Mouse (Mus musculus): ENCODE data around the gene Uroc1. TPM values are rescaled to one million over a fixed set of nuclear protein-coding genes. Genes with fewer than 3 reads are reported as not detected.

Gene Uroc1
- not detected in 4 replicates for total RNA-seq (2023)

DNA sequence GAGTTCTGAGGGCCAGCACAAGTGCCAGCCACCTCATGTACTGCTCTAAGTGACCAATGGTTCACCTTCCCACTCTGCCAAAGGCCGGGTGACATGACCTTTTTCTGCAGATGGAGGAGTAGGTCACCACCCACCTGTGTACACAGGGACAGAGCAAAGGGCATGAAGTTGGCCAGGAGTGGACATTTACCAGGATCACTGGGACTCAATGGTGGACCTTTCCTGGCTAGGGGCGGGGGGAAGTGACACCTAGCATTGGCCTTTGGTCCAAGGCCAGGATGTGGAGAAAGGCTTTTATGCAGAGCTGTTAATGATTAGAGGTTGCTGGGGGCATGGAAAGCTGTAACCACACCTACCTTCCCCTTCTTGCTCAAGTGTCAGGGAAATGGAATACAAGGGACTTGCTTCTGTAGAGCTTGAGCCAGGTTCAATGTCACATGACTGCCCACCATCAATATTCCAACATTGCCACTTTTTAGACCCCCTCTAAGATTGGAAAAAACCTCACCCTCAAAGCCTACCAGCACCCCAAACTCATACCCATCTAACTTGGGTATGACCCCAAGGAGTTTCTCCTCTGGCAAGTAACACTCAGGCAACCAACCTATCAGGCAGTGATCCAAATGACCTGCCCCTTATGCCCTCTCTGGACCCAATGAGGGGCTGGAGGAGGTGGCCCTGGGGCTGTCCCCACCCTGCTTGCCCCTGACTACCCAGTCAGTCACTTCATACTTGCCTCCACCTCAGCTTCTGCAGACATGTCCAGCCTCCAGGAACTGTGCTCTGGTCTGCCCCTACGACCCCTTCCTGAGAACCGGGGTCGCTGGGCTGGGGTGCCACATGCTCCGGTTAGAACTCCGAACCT is at the start of gene Uroc1:
TSS of gene Uroc1 (plus strand) at position 724 of the 865 bp plus-strand sequence.

DNA sequence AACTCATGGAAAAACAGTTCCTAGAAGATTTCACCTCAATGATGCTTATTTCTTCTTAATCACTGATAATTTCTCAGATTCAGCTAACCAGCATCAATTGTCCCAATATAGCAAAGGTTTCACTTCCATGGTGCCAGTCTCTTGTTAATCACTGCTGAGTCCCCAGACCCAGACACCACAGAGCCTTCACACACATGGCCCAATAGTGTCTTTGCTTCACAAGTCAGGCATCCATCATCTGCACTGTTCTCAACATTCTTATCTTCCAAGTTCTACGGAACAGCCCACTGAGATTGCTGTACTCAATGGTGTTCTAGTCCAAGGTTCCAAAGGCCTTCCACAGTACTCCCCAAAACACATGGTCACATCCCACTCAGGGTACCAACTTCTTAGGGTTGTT is 32.2 kb upstream of the Uroc1 start, which contains the start of gene BC048671:
TSS of gene BC048671 (plus strand) at position 301 of the 400 bp plus-strand sequence.

GRCm38 (mm10) chr6:90324991-90325390 is 8.1 kb upstream of the Uroc1 start, which contains the start of gene Chst13:
Gene Chst13 (minus strand): TSS chr6:90325185.

DNA sequence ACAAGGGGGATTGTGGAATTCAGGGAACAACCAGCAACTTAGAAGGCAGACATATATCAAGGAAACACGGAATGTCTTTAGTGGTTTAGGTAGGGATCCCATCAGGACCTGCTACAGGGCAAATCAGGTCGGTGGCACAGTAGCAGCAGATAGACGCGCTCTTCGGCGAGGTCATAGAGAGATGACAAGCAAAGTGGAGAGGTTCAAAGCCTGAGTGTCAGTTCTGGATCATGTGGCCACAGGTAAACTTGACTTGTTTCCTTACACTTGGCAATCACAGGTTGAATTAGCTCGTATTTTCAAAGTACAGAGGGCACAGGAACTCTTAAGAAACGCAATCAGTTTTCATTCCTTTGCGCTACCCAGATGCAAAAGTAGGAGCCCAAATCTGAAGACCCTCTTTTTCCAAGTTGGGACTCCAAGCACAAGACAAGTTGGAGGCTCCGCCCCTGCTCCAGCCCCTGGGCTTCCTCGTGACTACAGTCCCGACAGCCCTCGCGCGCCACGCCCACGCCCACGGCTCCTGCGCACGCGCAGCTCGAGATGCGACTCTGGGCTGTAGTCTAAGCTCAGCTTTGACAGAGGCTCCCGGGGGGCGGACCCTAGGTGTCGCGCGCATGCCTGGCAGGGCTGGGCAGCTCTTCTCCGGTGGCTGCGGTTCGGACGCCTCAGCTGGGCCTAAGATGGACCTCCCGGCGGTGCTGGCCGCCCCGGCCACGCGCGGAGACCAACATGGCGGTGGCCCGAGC is 36.1 kb downstream of the Uroc1 start, which contains the start of gene Zxdc:
TSS of gene Zxdc (plus strand) at position 517 of the 749 bp plus-strand sequence.

Other genes starting within 250 kb of the Uroc1 start
- not detected in 4 replicates for gene Vmn1r50, start 231.9 kb upstream of the Uroc1 start, total RNA-seq (2023)
- gene Vmn1r51, start 210.7 kb upstream of the Uroc1 start, total RNA-seq (2023), result not detected in 4 replicates
- gene Vmn1r52, start 158.5 kb upstream of the Uroc1 start, total RNA-seq (2023), result not detected in 4 replicates
- not detected in 4 replicates for gene V1ra8, start 130.5 kb upstream of the Uroc1 start, total RNA-seq (2023)
- gene Vmn1r53, start 108.8 kb upstream of the Uroc1 start, total RNA-seq (2023), result not detected in 4 replicates
- not detected in 4 replicates for gene Vmn1r54, start 87.0 kb upstream of the Uroc1 start, total RNA-seq (2023)
- not detected in 4 replicates for gene BC048671, start 32.1 kb upstream of the Uroc1 start, total RNA-seq (2023)
- not detected in 4 replicates for gene Chst13, start 8.1 kb upstream of the Uroc1 start, total RNA-seq (2023)
- gene Zxdc, start 36.2 kb downstream of the Uroc1 start, total RNA-seq (2023), result 24.9 to 30.4 TPM (median 29.5 TPM) in 4 replicates
- gene Cfap100, start 95.5 kb downstream of the Uroc1 start, total RNA-seq (2023), result not detected in 4 replicates
- not detected in 4 replicates for gene Klf15, start 129.3 kb downstream of the Uroc1 start, total RNA-seq (2023)
- 0.24 TPM in 1 of 4 replicates, not detected in the others for gene Aldh1l1, start 153.1 kb downstream of the Uroc1 start, total RNA-seq (2023)

Data from B cell, adult 62 days (primary cell).